21 mouse cellular contexts compared by ENCODE assay signal in the genomic region with DNA sequence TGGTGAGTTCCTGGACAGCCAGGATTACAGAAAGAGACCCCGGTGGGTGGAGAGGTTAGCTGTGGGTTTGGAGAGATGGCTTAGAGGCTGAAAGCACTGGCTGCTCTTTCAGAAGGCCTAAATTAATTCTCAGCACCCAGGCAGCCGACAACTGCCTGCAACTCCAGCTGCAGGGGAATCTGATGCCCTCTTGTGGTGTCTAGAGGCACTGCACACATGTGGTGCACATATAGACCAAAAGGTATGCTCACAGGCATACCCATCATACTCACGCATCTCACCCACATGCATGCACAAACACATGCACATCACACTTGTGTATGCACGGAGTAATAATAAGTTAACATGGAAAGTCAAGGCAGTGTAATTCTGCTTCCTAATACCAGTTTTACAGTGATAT. TPM values are rescaled to one million over a fixed set of nuclear protein-coding genes. Genes with fewer than 3 reads are reported as not detected.
DNase-seq lines count a peak whose midpoint lies in the region; ATAC-seq and TF ChIP-seq lines count a peak whose summit lies in the region.
"Had no signal": no experiment of that assay in that cellular context is flagged by ENCODE, and none has a peak within 500 bp of the region (broad histone marks: within the 10 kb centered on the region; RNA-seq: fewer than 3 reads in every experiment).

No protein-coding gene starts in this region.

- no peak overlapping the region for H3K27ac ChIP-seq in forebrain, postnatal 0 days (ENCODE audit: low read depth, low read length)
- H3K27ac ChIP-seq in forebrain, embryonic 13.5 days, result no peak overlapping the region
- no peak overlapping the region for H3K27ac ChIP-seq in liver, adult 2 months (replicated peaks; ENCODE audit: insufficient read depth, low read depth, low read length)
- H3K27ac ChIP-seq in MEL (ENCODE audit: control insufficient read depth, low read depth, low read length), result no peak overlapping the region
- no peak overlapping the region for H3K27ac ChIP-seq in hindbrain, embryonic 10.5 days
- H3K27ac ChIP-seq: embryonic facial prominence, embryonic 13.5 days; heart, embryonic 13.5 days; neural tube, embryonic 12.5 days had no signal

- TF ChIP-seq CTCF in forebrain, postnatal 0 days (IDR thresholded peaks at IDR 0.05; ENCODE audit: low read depth), result peak; percentile 40
- TF ChIP-seq CTCF in liver, adult 2 months (IDR thresholded peaks at IDR 0.05; ENCODE audit: low read depth, low read length), result 0 out of 2 replicates have a peak, but pooled peaks have one; percentile 37
- TF ChIP-seq CTCF in MEL (IDR thresholded peaks at IDR 0.05 in 2 of 3, conservative IDR thresholded peaks at IDR 0.05 in 1 of 3; ENCODE audit: control insufficient read depth in 1 of 3, insufficient read depth in 1 of 3, low read depth in 2 of 3, low read length in 3 of 3, poor library complexity in 1 of 3, severe bottlenecking in 1 of 3), result peak; percentile 53 to 79 (median 57)

- TF ChIP-seq POLR2A in liver, adult 2 months (IDR thresholded peaks at IDR 0.05; ENCODE audit: extremely low read depth, insufficient read depth, low read length), result no peak
- no peak for TF ChIP-seq POLR2A in MEL (IDR thresholded peaks at IDR 0.05; ENCODE audit: control insufficient read depth in 1 of 2, insufficient read depth in 1 of 2, low read depth in 1 of 2, low read length in 2 of 2, poor library complexity in 1 of 2)

- 96% methylated on average over 4 of the region's 4 CpGs for WGBS in forebrain, postnatal 0 days
- WGBS in forebrain, embryonic 13.5 days, result 90% methylated on average over 4 of the region's 4 CpGs
- 98% methylated on average over 4 of the region's 4 CpGs for WGBS in liver, adult 2 months
- 94% methylated on average over 4 of the region's 4 CpGs for WGBS in hindbrain, embryonic 10.5 days

- H3K27me3 ChIP-seq in forebrain, postnatal 0 days (ENCODE audit: insufficient read depth, low read length), result no peaks in the 10 kb centered on the region
- no peaks in the 10 kb centered on the region for H3K27me3 ChIP-seq in forebrain, embryonic 13.5 days
- H3K27me3 ChIP-seq in liver, adult 2 months (ENCODE audit: control insufficient read depth, insufficient read depth, low read length), result 0 out of 2 replicates have a peak, but pooled peaks cover 3% of the 10 kb centered on the region
- no peaks in the 10 kb centered on the region for H3K27me3 ChIP-seq in MEL (ENCODE audit: control insufficient read depth in 1 of 2, insufficient read depth in 2 of 2, low read length in 2 of 2)
- no peaks in the 10 kb centered on the region for H3K27me3 ChIP-seq in hindbrain, embryonic 10.5 days (ENCODE audit: insufficient read depth, poor library complexity, severe bottlenecking)
- H3K27me3 ChIP-seq: embryonic facial prominence, embryonic 13.5 days; heart, embryonic 13.5 days; neural tube, embryonic 12.5 days had no signal

- no peak overlapping the region for H3K9ac ChIP-seq in forebrain, postnatal 0 days
- no peak overlapping the region for H3K9ac ChIP-seq in forebrain, embryonic 13.5 days
- H3K9ac ChIP-seq in liver, adult 2 months (ENCODE audit: low read depth, low read length), result no peak overlapping the region
- H3K9ac ChIP-seq in MEL (ENCODE audit: control insufficient read depth, low read depth, low read length, poor library complexity, severe bottlenecking), result no peak overlapping the region
- H3K9ac ChIP-seq: embryonic facial prominence, embryonic 13.5 days; heart, embryonic 13.5 days; neural tube, embryonic 12.5 days had no signal

- TF ChIP-seq RAD21 in MEL (IDR thresholded peaks at IDR 0.05; ENCODE audit: low read depth, low read length), result peak; percentile 20

- peaks cover 13% of the 10 kb centered on the region; the same call in 1 of the 2 replicates for H3K36me3 ChIP-seq in forebrain, postnatal 0 days (ENCODE audit: insufficient read depth)
- peaks cover 23% of the 10 kb centered on the region for H3K36me3 ChIP-seq in forebrain, embryonic 13.5 days (ENCODE audit: poor library complexity, severe bottlenecking)
- peaks cover 9% of the 10 kb centered on the region for H3K36me3 ChIP-seq in liver, adult 2 months (ENCODE audit: control insufficient read depth, insufficient read depth, low read length)
- peaks cover 0 to 7% of the 10 kb centered on the region in 2 experiments; a peak in 1 of 4 replicates for H3K36me3 ChIP-seq in MEL (ENCODE audit: control insufficient read depth in 1 of 2, insufficient read depth in 2 of 2, low read length in 2 of 2)
- H3K36me3 ChIP-seq in hindbrain, embryonic 10.5 days, result peaks cover 29% of the 10 kb centered on the region

- DNase-seq in forebrain, postnatal 0 days, result no peak
- no peak for DNase-seq in liver, adult 2 months (ENCODE audit: extremely low read depth, low read depth, low spot score)
- DNase-seq in liver (no peak), A20 (ENCODE audit: low read depth, low spot score) (peak; percentile 21), MEL (ENCODE audit: low read depth, low spot score) (peak; percentile 32)
- no peak for DNase-seq in spleen, postnatal 10 days (ENCODE audit: low spot score in 2 of 2)
- DNase-seq in hindbrain, embryonic 10.5 days (ENCODE audit: low spot score), result no peak
- DNase-seq: cerebellum, adult 11-12 months; gastrocnemius, postnatal 36 days; heart, postnatal 4 days; kidney, adult 11 months; kidney, postnatal 4 days; layer of hippocampus, postnatal 36 days; lung, adult 2 months; right cerebral cortex, postnatal 25 days; thymus, postnatal 36 days had no signal

- ATAC-seq in forebrain, postnatal 0 days, result no peak
- no peak for ATAC-seq in forebrain, embryonic 13.5 days
- ATAC-seq: midbrain, embryonic 16.5 days had no signal

- TF ChIP-seq EP300 in MEL (IDR thresholded peaks at IDR 0.05; ENCODE audit: low read depth in 1 of 2, low read length in 2 of 2), result no peak

- H3K4me1 ChIP-seq in forebrain, postnatal 0 days (ENCODE audit: insufficient read depth), result no peaks in the 10 kb centered on the region
- no peaks in the 10 kb centered on the region for H3K4me1 ChIP-seq in forebrain, embryonic 13.5 days
- no peaks in the 10 kb centered on the region for H3K4me1 ChIP-seq in liver, adult 2 months (ENCODE audit: control insufficient read depth, insufficient read depth, low read length)
- H3K4me1 ChIP-seq in MEL (ENCODE audit: control insufficient read depth in 1 of 2, insufficient read depth in 2 of 2, low read length in 2 of 2), result no peaks in the 10 kb centered on the region
- H3K4me1 ChIP-seq in hindbrain, embryonic 10.5 days (replicated peaks), result no peaks in the 10 kb centered on the region
- H3K4me1 ChIP-seq: embryonic facial prominence, embryonic 13.5 days; heart, embryonic 13.5 days; neural tube, embryonic 12.5 days had no signal

- no peaks in the 10 kb centered on the region for H3K79me2 ChIP-seq in liver, adult 2 months (ENCODE audit: control insufficient read depth, insufficient read depth, low read length)
- no peaks in the 10 kb centered on the region for H3K79me2 ChIP-seq in MEL (ENCODE audit: control insufficient read depth, insufficient read depth, low read length, poor library complexity)

- no peak overlapping the region for H3K4me3 ChIP-seq in forebrain, postnatal 0 days (ENCODE audit: low read depth, low read length)
- no peak overlapping the region for H3K4me3 ChIP-seq in forebrain, embryonic 13.5 days
- no peak overlapping the region for H3K4me3 ChIP-seq in liver, adult 2 months (ENCODE audit: insufficient read depth, low read depth, low read length)
- H3K4me3 ChIP-seq in MEL (ENCODE audit: control insufficient read depth in 1 of 2, insufficient read depth in 1 of 2, low read depth in 2 of 2, low read length in 2 of 2), result no peak overlapping the region
- H3K4me3 ChIP-seq in hindbrain, embryonic 10.5 days, result no peak overlapping the region
- H3K4me3 ChIP-seq: embryonic facial prominence, embryonic 13.5 days; heart, embryonic 13.5 days; neural tube, embryonic 12.5 days had no signal

- no peak overlapping the region for H3K4me2 ChIP-seq in forebrain, postnatal 0 days (ENCODE audit: low read depth)
- no peak overlapping the region for H3K4me2 ChIP-seq in forebrain, embryonic 13.5 days
- H3K4me2 ChIP-seq: embryonic facial prominence, embryonic 13.5 days; heart, embryonic 13.5 days; neural tube, embryonic 12.5 days had no signal

- H3K9me3 ChIP-seq in forebrain, postnatal 0 days (ENCODE audit: low read length), result no peaks in the 10 kb centered on the region
- H3K9me3 ChIP-seq in forebrain, embryonic 13.5 days (replicated peaks), result peaks cover 6% of the 10 kb centered on the region
- no peaks in the 10 kb centered on the region for H3K9me3 ChIP-seq in MEL (replicated peaks; ENCODE audit: insufficient read depth, low read length)
- peaks cover 9% of the 10 kb centered on the region for H3K9me3 ChIP-seq in hindbrain, embryonic 10.5 days

TF ChIP-seq in MEL, 35 proteins besides CTCF, POLR2A, EP300 and RAD21:
- TF ChIP-seq SMC3 (IDR thresholded peaks at IDR 0.05; ENCODE audit: low read depth, low read length) (peak; percentile 49), NRF1 (IDR thresholded peaks at IDR 0.05; ENCODE audit: insufficient read depth, low read depth, low read length, poor library complexity, severe bottlenecking) (no peak)

RNA-seq across cellular contexts. Expression of a gene that starts 38.8 kb away (rescaled TPM):
- total RNA-seq in forebrain, postnatal 0 days (2014; rRNA removed), result 92.1 and 126 TPM in 2 replicates
- 114 and 141 TPM in 2 replicates for polyA plus RNA-seq in forebrain, postnatal 0 days (2015; fragmentation: Nextera tagmentation; extraction: Ambion mirVana)
- 105 and 118 TPM in 2 replicates for polyA plus RNA-seq in forebrain, embryonic 13.5 days (2015; fragmentation: Nextera tagmentation; extraction: Ambion mirVana)
- total RNA-seq in liver, adult 2 months (2014; rRNA removed), result 48.5 and 52.1 TPM in 2 replicates
- polyA plus RNA-seq in liver, adult 2 months (2012; rRNA removed), result 18.2 and 21.7 TPM in 2 replicates
- total RNA-seq in MEL (2012; rRNA removed), result 460 and 506 TPM in 2 replicates
- 100 to 1,000 TPM; 185 to 388 TPM for polyA plus RNA-seq in MEL (2012; ENCODE audit: insufficient read depth in 1 of 2, insufficient read length in 2 of 2, low read depth in 1 of 2, low replicate concordance in 2 of 2, missing spikeins in 1 of 2)
- 124 and 127 TPM in 2 replicates for polyA plus RNA-seq in hindbrain, embryonic 10.5 days (2016; fragmentation: Nextera tagmentation; extraction: Ambion mirVana)

RNA-seq across cellular contexts. Expression of a gene that starts 39.2 kb away (rescaled TPM):
- total RNA-seq in forebrain, postnatal 0 days (2014; rRNA removed), result 10.0 and 14.4 TPM in 2 replicates
- polyA plus RNA-seq in forebrain, postnatal 0 days (2015; fragmentation: Nextera tagmentation; extraction: Ambion mirVana), result 5.6 and 6.5 TPM in 2 replicates
- polyA plus RNA-seq in forebrain, embryonic 13.5 days (2015; fragmentation: Nextera tagmentation; extraction: Ambion mirVana), result 4.7 and 5.6 TPM in 2 replicates
- 11.0 and 14.4 TPM in 2 replicates for total RNA-seq in liver, adult 2 months (2014; rRNA removed)
- 19.7 and 24.1 TPM in 2 replicates for polyA plus RNA-seq in liver, adult 2 months (2012; rRNA removed)
- 19.4 and 22.0 TPM in 2 replicates for total RNA-seq in MEL (2012; rRNA removed)
- polyA plus RNA-seq in MEL (2012; ENCODE audit: insufficient read depth in 1 of 2, insufficient read length in 2 of 2, low read depth in 1 of 2, low replicate concordance in 2 of 2, missing spikeins in 1 of 2), result 10 to 100 TPM in 1 of 2 experiments, not detected in 1; 26.1 TPM
- polyA plus RNA-seq in hindbrain, embryonic 10.5 days (2016; fragmentation: Nextera tagmentation; extraction: Ambion mirVana), result 8.2 and 8.4 TPM in 2 replicates

Comparison
In these comparisons a context has a peak if more than half of its experiments do, and no peak if none do; other contexts are left out.
1. DNase-seq: peak in A20 (single experiment) and MEL (single experiment); none in forebrain, postnatal 0 days (single experiment), liver, adult 2 months (single experiment), liver (single experiment), spleen, postnatal 10 days (0 of 2) and hindbrain, embryonic 10.5 days (single experiment).
2. Peak in every context shown above with its lines, with median percentiles within 50 percentile points of each other: CTCF ChIP-seq.